Mouse (Mus musculus) C2C12 (cell line): Measurements from ENCODE around the gene Rps6ka5. TPM values are rescaled to one million over a fixed set of nuclear protein-coding genes. Genes with fewer than 3 reads are reported as not detected.

Source experiments
- H3K27me3 ChIP-seq: one replicate; pipeline ENCODE4 v1.6.1; 2011; ENCODE audit not compliant: control insufficient read depth, insufficient read depth, insufficient read length
- H3K36me3 ChIP-seq: one replicate; pipeline ENCODE4 v1.6.1; 2011; ENCODE audit not compliant: control insufficient read depth, insufficient read depth
- H3K4me3 ChIP-seq: one replicate; pipeline ENCODE4 v1.5.1; 2011; ENCODE audit warnings: mild to moderate bottlenecking, control low read depth; ENCODE audit not compliant: poor library complexity, insufficient read depth, severe bottlenecking
- H3K79me2 ChIP-seq: one replicate; pipeline ENCODE4 v1.6.1; 2011; ENCODE audit not compliant: control insufficient read depth, insufficient read depth
- H3K79me3 ChIP-seq: one replicate; pipeline ENCODE4 v1.6.1; 2011; ENCODE audit warnings: low read depth, control low read depth
- H3ac ChIP-seq: one replicate; pipeline ENCODE3; 2011; ENCODE audit warnings: low read depth; ENCODE audit not compliant: control insufficient read depth, insufficient read length
- CEBPB ChIP-seq: IDR thresholded peaks from one replicate; pipeline ENCODE4 v1.6.1; 2011; ENCODE audit warnings: low read depth, mild to moderate bottlenecking, control low read depth, moderate library complexity
- CTCF ChIP-seq: IDR thresholded peaks from one replicate; pipeline ENCODE4 v1.5.1; 2011; ENCODE audit not compliant: control insufficient read depth, insufficient read depth, insufficient read length
- FOSL1 ChIP-seq: IDR thresholded peaks from one replicate; pipeline ENCODE4 v1.8.0; 2011; ENCODE audit warnings: mild to moderate bottlenecking, low read length; ENCODE audit not compliant: poor library complexity, insufficient read depth, severe bottlenecking
- MAX ChIP-seq: IDR thresholded peaks from one replicate; pipeline ENCODE4 v1.6.1; 2011; ENCODE audit warnings: mild to moderate bottlenecking, control low read depth
- MYOD1 ChIP-seq: IDR thresholded peaks from one replicate; pipeline ENCODE4 v1.6.1; 2011; ENCODE audit warnings: low read depth; ENCODE audit not compliant: control insufficient read depth, insufficient read length
- MYOG ChIP-seq: IDR thresholded peaks from one replicate; pipeline ENCODE4 v1.6.1; 2011; ENCODE audit not compliant: control insufficient read depth, insufficient read length; ENCODE audit errors: extremely low read depth
- USF1 ChIP-seq: IDR thresholded peaks from one replicate; pipeline ENCODE4 v1.6.1; 2011; ENCODE audit warnings: low read depth, mild to moderate bottlenecking, control low read depth, moderate library complexity
- polyA plus RNA-seq: library from polyadenylated mRNA; unstranded; fragments of >200 nt; fragmentation: generic; extraction: Trizol; gene quantifications from one replicate; pipeline ENCODE4 v1.2.1, GENCODE M21; 2012; ENCODE audit warnings: missing spikeins

Rps6ka5 gene
- polyA plus RNA-seq, 1 experiment, result 0.92 TPM

DNA sequence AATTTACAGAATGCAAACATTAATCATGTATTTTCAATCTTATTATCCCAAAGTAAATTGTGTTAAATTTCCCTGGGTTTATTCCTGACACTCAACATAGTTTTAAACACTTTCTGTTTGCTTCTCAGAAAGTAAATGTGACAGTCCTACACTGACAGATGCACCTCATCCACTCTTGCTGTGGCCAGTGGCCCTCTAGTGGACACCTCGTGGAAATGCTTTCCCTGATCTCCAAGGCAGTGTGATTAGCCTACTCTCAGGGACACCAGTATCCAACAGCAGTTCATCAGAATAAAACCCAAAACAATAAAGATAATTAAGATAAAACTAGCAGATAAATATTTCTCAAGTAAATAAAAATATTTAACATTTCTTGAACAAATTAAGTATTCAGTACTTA is 122.2 kb downstream of the Rps6ka5 start:
- TF ChIP-seq CTCF (peak; percentile 62), MAX (peak; percentile 19), CEBPB (no peak)
- no peaks in the 10 kb centered on the region for H3K36me3 ChIP-seq
- no peak overlapping the region for H3ac ChIP-seq
- no peaks in the 10 kb centered on the region for H3K27me3 ChIP-seq
- no peaks in the 10 kb centered on the region for H3K79me2 ChIP-seq
- H3K4me3 ChIP-seq, result no peak overlapping the region
- H3K79me3 ChIP-seq, result no peaks in the 10 kb centered on the region

GRCm38 (mm10) chr12:100594700-100595099 is 132.1 kb downstream of the Rps6ka5 start:
- H3K4me3 ChIP-seq, result no peak overlapping the region
- H3K36me3 ChIP-seq, result no peaks in the 10 kb centered on the region
- no peaks in the 10 kb centered on the region for H3K27me3 ChIP-seq
- no peaks in the 10 kb centered on the region for H3K79me2 ChIP-seq
- H3ac ChIP-seq, result no peak overlapping the region
- H3K79me3 ChIP-seq, result no peaks in the 10 kb centered on the region
- no peak for TF ChIP-seq MYOD1
- no peak for TF ChIP-seq MAX
- no peak for TF ChIP-seq CEBPB
- no peak for TF ChIP-seq FOSL1
- no peak for TF ChIP-seq USF1
- TF ChIP-seq CTCF, result no peak
- TF ChIP-seq MYOG, result no peak

DNA sequence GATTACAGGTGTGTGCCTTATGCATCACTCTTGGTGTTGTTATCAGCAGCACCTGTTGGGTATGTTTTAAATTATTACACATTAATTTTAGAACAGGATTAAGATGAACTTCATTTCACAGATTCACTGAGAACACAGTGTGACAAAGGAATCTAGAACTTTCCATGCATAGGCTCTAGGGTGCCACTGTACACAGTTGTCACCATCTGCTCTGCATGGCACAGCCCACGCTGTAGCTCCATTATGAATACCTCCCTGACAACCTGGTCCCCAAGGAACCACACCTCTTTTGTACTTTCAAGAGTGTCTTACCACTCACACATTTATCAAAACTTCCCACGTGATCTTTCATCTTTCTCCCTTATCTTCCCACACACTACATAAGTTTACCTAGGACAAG is 140.2 kb downstream of the Rps6ka5 start:
- Histone ChIP-seq H3K27me3 (no peaks in the 10 kb centered on the region), H3K4me3 (no peak overlapping the region), H3K79me2 (no peaks in the 10 kb centered on the region), H3K79me3 (no peaks in the 10 kb centered on the region), H3ac (no peak overlapping the region), H3K36me3 (no peaks in the 10 kb centered on the region)
- TF ChIP-seq MYOD1 (no peak), FOSL1 (no peak), CEBPB (no peak), MYOG (no peak)

GRCm38 (mm10) chr12:100579221-100579620 is 147.6 kb downstream of the Rps6ka5 start:
- Histone ChIP-seq H3K27me3 (no peaks in the 10 kb centered on the region), H3K79me3 (no peaks in the 10 kb centered on the region), H3K36me3 (no peaks in the 10 kb centered on the region), H3ac (no peak overlapping the region), H3K79me2 (no peaks in the 10 kb centered on the region), H3K4me3 (no peak overlapping the region)
- no peak for TF ChIP-seq CTCF

- H3K79me2 ChIP-seq, result no peaks in the 10 kb centered on the region
- TF ChIP-seq CEBPB, result no peak
- TF ChIP-seq USF1, result no peak
- no peak for TF ChIP-seq MAX
- TF ChIP-seq CTCF, result no peak
- TF ChIP-seq MYOD1, result no peak
- no peak for TF ChIP-seq MYOG
- no peak for TF ChIP-seq FOSL1
These were observed 148.5 kb downstream of the Rps6ka5 start for GRCm38 (mm10) chr12:100578291-100578690.

DNA sequence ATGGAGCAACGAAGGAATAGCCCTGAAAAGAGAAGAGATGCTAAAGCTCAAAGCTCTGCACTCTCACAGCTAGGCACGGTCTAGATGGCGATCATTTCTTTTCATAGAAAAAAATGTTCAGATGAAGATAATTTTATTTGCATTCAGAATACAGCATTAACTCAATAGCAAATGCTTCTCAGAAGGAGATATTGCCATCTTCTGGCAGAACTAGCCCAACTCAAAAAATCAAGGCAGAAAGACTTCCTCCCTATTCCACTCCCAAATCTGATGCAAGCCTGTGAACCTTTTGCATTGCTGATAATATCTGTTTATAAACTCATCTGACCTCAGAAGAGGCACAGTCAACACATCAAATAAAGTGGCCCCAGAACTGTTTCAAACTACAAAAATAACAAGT is 151.0 kb downstream of the Rps6ka5 start:
- no peak overlapping the region for H3K4me3 ChIP-seq
- no peak for TF ChIP-seq CTCF

More at GRCm38 (mm10) chr12:100578291-100578690, 148.5 kb downstream of the Rps6ka5 start:
- H3K27me3 ChIP-seq, result no peaks in the 10 kb centered on the region
- no peaks in the 10 kb centered on the region for H3K79me3 ChIP-seq
- no peaks in the 10 kb centered on the region for H3K36me3 ChIP-seq
- H3K4me3 ChIP-seq, result no peak overlapping the region
- H3ac ChIP-seq, result no peak overlapping the region

GRCm38 (mm10) chr12:100570522-100571072 is 156.2 kb downstream of the Rps6ka5 start:
- Histone ChIP-seq H3K4me3 (no peak overlapping the region), H3K79me3 (no peaks in the 10 kb centered on the region), H3K36me3 (no peaks in the 10 kb centered on the region), H3K79me2 (no peaks in the 10 kb centered on the region), H3ac (no peak overlapping the region), H3K27me3 (no peaks in the 10 kb centered on the region)
- TF ChIP-seq FOSL1 (no peak), MYOD1 (no peak), USF1 (no peak), CTCF (no peak), MAX (no peak), MYOG (no peak), CEBPB (no peak)

More for the DNA sequence above, 151.0 kb downstream of the Rps6ka5 start:
- no peaks in the 10 kb centered on the region for H3K79me3 ChIP-seq
- H3ac ChIP-seq, result no peak overlapping the region
- no peaks in the 10 kb centered on the region for H3K36me3 ChIP-seq
- H3K79me2 ChIP-seq, result no peaks in the 10 kb centered on the region
- no peaks in the 10 kb centered on the region for H3K27me3 ChIP-seq
